Mouse (Mus musculus) layer of hippocampus, adult 9-11 months (tissue): ENCODE measurements at regions not wholly inside any gene's neighbourhood (a gene's known extent, or its start where the extent isn't known, plus 50 kb on each side); places are given as distances from the start of the nearest gene placed in this dataset.

Experiments
- DNase-seq: peaks from one replicate; pipeline ENCODE4 v3.0.0; 2022

- DNase-seq: no peak
These were observed 52.8 kb upstream of the Chodl start for GRCm38 (mm10) chr16:78877941-78878340.

GRCm38 (mm10) chr16:78859006-78859405 is 71.7 kb upstream of the Chodl start:
- no peak for DNase-seq

GRCm38 (mm10) chr16:78830957-78831356 is 99.8 kb upstream of the Chodl start:
- DNase-seq: no peak

GRCm38 (mm10) chr16:78827739-78828138 is 103.0 kb upstream of the Chodl start:
- DNase-seq: no peak

- no peak for DNase-seq
These were observed 140.7 kb upstream of the Chodl start for GRCm38 (mm10) chr16:78790064-78790463.

GRCm38 (mm10) chr16:78759226-78759625 is 171.5 kb upstream of the Chodl start:
- DNase-seq: no peak

GRCm38 (mm10) chr16:78737902-78738301 is 161.4 kb upstream of the D16Ertd472e start:
- no peak for DNase-seq

- DNase-seq: peak; percentile 35
These were observed 154.3 kb upstream of the D16Ertd472e start for GRCm38 (mm10) chr16:78730583-78731501.

- DNase-seq: no peak
These were observed 149.0 kb upstream of the D16Ertd472e start for GRCm38 (mm10) chr16:78725541-78725940.

- DNase-seq: no peak
These were observed 133.4 kb upstream of the D16Ertd472e start for GRCm38 (mm10) chr16:78709943-78710342.

GRCm38 (mm10) chr16:78707566-78707965 is 131.1 kb upstream of the D16Ertd472e start:
- no peak for DNase-seq

GRCm38 (mm10) chr16:78707165-78707564 is 130.7 kb upstream of the D16Ertd472e start:
- DNase-seq: no peak

GRCm38 (mm10) chr16:78697514-78698209 is 121.2 kb upstream of the D16Ertd472e start:
- DNase-seq: no peak

GRCm38 (mm10) chr16:78688251-78688650 is 111.7 kb upstream of the D16Ertd472e start:
- no peak for DNase-seq

- DNase-seq: no peak
These were observed 108.7 kb upstream of the D16Ertd472e start for GRCm38 (mm10) chr16:78685160-78685559.

- peak; percentile 5 for DNase-seq
These were observed 107.5 kb upstream of the D16Ertd472e start for GRCm38 (mm10) chr16:78684031-78684430.

GRCm38 (mm10) chr16:78661126-78661525 is 84.6 kb upstream of the D16Ertd472e start:
- no peak for DNase-seq

GRCm38 (mm10) chr16:78644710-78645109 is 68.2 kb upstream of the D16Ertd472e start:
- no peak for DNase-seq

GRCm38 (mm10) chr16:78641717-78642116 is 65.2 kb upstream of the D16Ertd472e start:
- DNase-seq: no peak

- no peak for DNase-seq
These were observed 64.7 kb upstream of the D16Ertd472e start for GRCm38 (mm10) chr16:78641205-78641604.

GRCm38 (mm10) chr16:78637452-78637851 is 60.9 kb upstream of the D16Ertd472e start:
- no peak for DNase-seq

- DNase-seq: no peak
These were observed 60.5 kb upstream of the D16Ertd472e start for GRCm38 (mm10) chr16:78637015-78637414.

GRCm38 (mm10) chr16:78635774-78636173 is 59.3 kb upstream of the D16Ertd472e start:
- DNase-seq: no peak

- DNase-seq: peak; percentile 23
These were observed 58.7 kb upstream of the D16Ertd472e start for GRCm38 (mm10) chr16:78635257-78635656.
